In genomic region chr4:57005011-57005410, GRCm38 (mm10) we compare ENCODE assay signal across 14 mouse cellular contexts. TPM values are rescaled to one million over a fixed set of nuclear protein-coding genes. Genes with fewer than 3 reads are reported as not detected.
DNase-seq lines count a peak whose midpoint lies in the region; ATAC-seq and TF ChIP-seq lines count a peak whose summit lies in the region.
"Had no signal": no experiment of that assay in that cellular context is flagged by ENCODE, and none has a peak within 500 bp of the region (broad histone marks: within the 10 kb centered on the region; RNA-seq: fewer than 3 reads in every experiment).

No protein-coding gene starts in this region.

- no peak overlapping the region for H3K4me3 ChIP-seq in hindbrain, embryonic 14.5 days (replicated peaks; ENCODE audit: low read length)
- no peak overlapping the region for H3K4me3 ChIP-seq in hindbrain, embryonic 12.5 days
- no peak overlapping the region for H3K4me3 ChIP-seq in midbrain, postnatal 0 days (ENCODE audit: low read depth, low read length)
- no peak overlapping the region for H3K4me3 ChIP-seq in intestine, embryonic 15.5 days (replicated peaks)
- H3K4me3 ChIP-seq: stomach, embryonic 15.5 days had no signal

- H3K4me1 ChIP-seq in hindbrain, embryonic 14.5 days (replicated peaks; ENCODE audit: control insufficient read depth, insufficient read depth, low read length) = no peaks in the 10 kb centered on the region
- H3K4me1 ChIP-seq in hindbrain, embryonic 12.5 days = no peaks in the 10 kb centered on the region
- H3K4me1 ChIP-seq in midbrain, postnatal 0 days (ENCODE audit: insufficient read depth, low read length) = no peaks in the 10 kb centered on the region
- no peaks in the 10 kb centered on the region for H3K4me1 ChIP-seq in intestine, embryonic 15.5 days (replicated peaks)
- H3K4me1 ChIP-seq: stomach, embryonic 15.5 days had no signal

- no peaks in the 10 kb centered on the region for H3K9me3 ChIP-seq in hindbrain, embryonic 14.5 days (ENCODE audit: control insufficient read depth, low read length)
- no peaks in the 10 kb centered on the region for H3K9me3 ChIP-seq in hindbrain, embryonic 12.5 days (replicated peaks)
- H3K9me3 ChIP-seq in midbrain, postnatal 0 days (ENCODE audit: low read length) = no peaks in the 10 kb centered on the region
- H3K9me3 ChIP-seq in intestine, embryonic 15.5 days = no peaks in the 10 kb centered on the region
- H3K9me3 ChIP-seq: stomach, embryonic 15.5 days had no signal

- H3K36me3 ChIP-seq in hindbrain, embryonic 14.5 days (replicated peaks; ENCODE audit: control insufficient read depth, insufficient read depth) = 0 out of 2 replicates have a peak, but pooled peaks cover 5% of the 10 kb centered on the region
- H3K36me3 ChIP-seq in hindbrain, embryonic 12.5 days = no peaks in the 10 kb centered on the region
- H3K36me3 ChIP-seq in midbrain, postnatal 0 days (ENCODE audit: insufficient read depth, low read length) = peaks cover 9% of the 10 kb centered on the region
- no peaks in the 10 kb centered on the region for H3K36me3 ChIP-seq in intestine, embryonic 15.5 days
- H3K36me3 ChIP-seq: stomach, embryonic 15.5 days had no signal

- no peak for TF ChIP-seq CTCF in midbrain, postnatal 0 days (IDR thresholded peaks at IDR 0.05)

- 61% methylated on average over 8 of the region's 8 CpGs for WGBS in hindbrain, embryonic 14.5 days
- 73% methylated on average over 8 of the region's 8 CpGs for WGBS in hindbrain, embryonic 12.5 days
- WGBS in midbrain, postnatal 0 days = 70% methylated on average over 8 of the region's 8 CpGs
- 66% methylated on average over 8 of the region's 8 CpGs for WGBS in intestine, embryonic 15.5 days

- 0 out of 2 replicates have a peak overlapping the region, but pooled peaks have one; percentile 8 for H3K9ac ChIP-seq in hindbrain, embryonic 14.5 days
- no peak overlapping the region for H3K9ac ChIP-seq in hindbrain, embryonic 12.5 days
- H3K9ac ChIP-seq in midbrain, postnatal 0 days (replicated peaks; ENCODE audit: low read length, poor library complexity, severe bottlenecking) = no peak overlapping the region
- H3K9ac ChIP-seq in intestine, embryonic 15.5 days = no peak overlapping the region
- H3K9ac ChIP-seq: stomach, embryonic 15.5 days had no signal

- peak; percentile 72 for ATAC-seq in hindbrain, embryonic 14.5 days (ENCODE audit: low FRiP score)
- ATAC-seq in hindbrain, embryonic 12.5 days (ENCODE audit: low FRiP score) = no peak
- peak; percentile 74 for ATAC-seq in midbrain, postnatal 0 days (ENCODE audit: low FRiP score)
- no peak for ATAC-seq in intestine, embryonic 15.5 days

- H3K4me2 ChIP-seq in hindbrain, embryonic 14.5 days (replicated peaks) = no peak overlapping the region
- no peak overlapping the region for H3K4me2 ChIP-seq in hindbrain, embryonic 12.5 days (replicated peaks)
- H3K4me2 ChIP-seq in midbrain, postnatal 0 days (ENCODE audit: low read depth, low read length, poor library complexity, severe bottlenecking) = no peak overlapping the region
- H3K4me2 ChIP-seq in intestine, embryonic 15.5 days (replicated peaks) = no peak overlapping the region
- H3K4me2 ChIP-seq: stomach, embryonic 15.5 days had no signal

- DNase-seq in hindbrain, embryonic 14.5 days (ENCODE audit: low spot score) = peak; percentile 57
- peak; percentile 14 for DNase-seq in retina, postnatal 1 day
- DNase-seq in retina, embryonic 14.5 days (ENCODE audit: low spot score) = no peak
- peak; percentile 54 for DNase-seq in cerebellum, adult 9-11 months
- DNase-seq in midbrain, postnatal 0 days (ENCODE audit: low spot score) = peak; percentile 90
- no peak for DNase-seq in urinary bladder, postnatal 4 days (ENCODE audit: low spot score in 2 of 2)
- DNase-seq: adrenal gland, postnatal 25 days; kidney, postnatal 25 days; right cerebral cortex, adult 18-20 months had no signal

- H3K27me3 ChIP-seq in hindbrain, embryonic 14.5 days (ENCODE audit: control insufficient read depth, insufficient read depth, low read length) = no peaks in the 10 kb centered on the region
- no peaks in the 10 kb centered on the region for H3K27me3 ChIP-seq in hindbrain, embryonic 12.5 days
- H3K27me3 ChIP-seq in midbrain, postnatal 0 days (ENCODE audit: insufficient read depth, low read length) = no peaks in the 10 kb centered on the region
- no peaks in the 10 kb centered on the region; the same call in 1 of the 2 replicates for H3K27me3 ChIP-seq in intestine, embryonic 15.5 days (replicated peaks)
- H3K27me3 ChIP-seq: CH12.LX; stomach, embryonic 15.5 days had no signal

- no peak overlapping the region for H3K27ac ChIP-seq in hindbrain, embryonic 14.5 days
- no peak overlapping the region for H3K27ac ChIP-seq in hindbrain, embryonic 12.5 days
- H3K27ac ChIP-seq in midbrain, postnatal 0 days (ENCODE audit: low read depth, low read length) = no peak overlapping the region
- H3K27ac ChIP-seq in intestine, embryonic 15.5 days = no peak overlapping the region
- H3K27ac ChIP-seq: stomach, embryonic 15.5 days had no signal

RNA-seq across cellular contexts. Expression of gene Frrs1l, which starts 14.8 kb away (rescaled TPM):
- 34.2 and 38.2 TPM in 2 replicates for polyA plus RNA-seq in hindbrain, embryonic 14.5 days (2014; fragmentation: Nextera tagmentation; extraction: Ambion mirVana)
- polyA plus RNA-seq in hindbrain, embryonic 12.5 days (2016; fragmentation: Nextera tagmentation; extraction: Ambion mirVana) = 9.0 and 9.2 TPM in 2 replicates
- 36.8 and 37.9 TPM in 2 replicates for total RNA-seq in midbrain, postnatal 0 days (2014; rRNA removed)
- 17.9 and 21.2 TPM in 2 replicates for polyA plus RNA-seq in midbrain, postnatal 0 days (2015; fragmentation: Nextera tagmentation; extraction: Ambion mirVana)
- polyA plus RNA-seq in intestine, embryonic 15.5 days (2015; fragmentation: Nextera tagmentation; extraction: Ambion mirVana) = 0.78 and 0.92 TPM in 2 replicates
- total RNA-seq: CH12.LX; granulocyte monocyte progenitor cell, adult 5-6 weeks had no signal

RNA-seq across cellular contexts. Expression of gene Tmem245, which starts 57.8 kb away (rescaled TPM):
- polyA plus RNA-seq in hindbrain, embryonic 14.5 days (2014; fragmentation: Nextera tagmentation; extraction: Ambion mirVana) = 10.2 and 10.5 TPM in 2 replicates
- polyA plus RNA-seq in hindbrain, embryonic 12.5 days (2016; fragmentation: Nextera tagmentation; extraction: Ambion mirVana) = 10.4 and 11.6 TPM in 2 replicates
- total RNA-seq in midbrain, postnatal 0 days (2014; rRNA removed) = 27.0 and 29.6 TPM in 2 replicates
- 10.4 and 11.2 TPM in 2 replicates for polyA plus RNA-seq in midbrain, postnatal 0 days (2015; fragmentation: Nextera tagmentation; extraction: Ambion mirVana)
- polyA plus RNA-seq in intestine, embryonic 15.5 days (2015; fragmentation: Nextera tagmentation; extraction: Ambion mirVana) = 9.9 and 11.0 TPM in 2 replicates

Comparison
In these comparisons a context has a peak if more than half of its experiments do, and no peak if none do; other contexts are left out.
1. ATAC-seq: peak in hindbrain, embryonic 14.5 days (single experiment) and midbrain, postnatal 0 days (single experiment); none in hindbrain, embryonic 12.5 days (single experiment) and intestine, embryonic 15.5 days (single experiment).
2. DNase-seq: peak in hindbrain, embryonic 14.5 days (single experiment), retina, postnatal 1 day (single experiment), cerebellum, adult 9-11 months (single experiment) and midbrain, postnatal 0 days (single experiment); none in retina, embryonic 14.5 days (single experiment) and urinary bladder, postnatal 4 days (0 of 2).